23 mouse cellular contexts compared by ENCODE assay signal in genomic region chr13:93239561-93239960, GRCm38 (mm10). TPM values are rescaled to one million over a fixed set of nuclear protein-coding genes. Genes with fewer than 3 reads are reported as not detected.
DNase-seq lines count a peak whose midpoint lies in the region; ATAC-seq lines count a peak whose summit lies in the region.
"Had no signal": no experiment of that assay in that cellular context is flagged by ENCODE, and none has a peak within 500 bp of the region (broad histone marks: within the 10 kb centered on the region; RNA-seq: fewer than 3 reads in every experiment).

No protein-coding gene starts in this region.

- no peak overlapping the region for H3K9ac ChIP-seq in limb, embryonic 12.5 days (replicated peaks)
- no peak overlapping the region for H3K9ac ChIP-seq in liver, embryonic 15.5 days
- H3K9ac ChIP-seq: heart, embryonic 13.5 days; hindbrain, embryonic 14.5 days; limb, embryonic 13.5 days; lung, embryonic 15.5 days; midbrain, embryonic 13.5 days had no signal

- H3K4me2 ChIP-seq in limb, embryonic 12.5 days = 0 out of 2 replicates have a peak overlapping the region, but pooled peaks have one; percentile 6
- peak overlapping the region; percentile 52 for H3K4me2 ChIP-seq in liver, embryonic 15.5 days
- H3K4me2 ChIP-seq: hindbrain, embryonic 14.5 days; lung, embryonic 15.5 days; midbrain, embryonic 13.5 days had no signal

- no peaks in the 10 kb centered on the region for H3K36me3 ChIP-seq in limb, embryonic 12.5 days
- H3K36me3 ChIP-seq in limb, embryonic 10.5 days = no peaks in the 10 kb centered on the region
- no peaks in the 10 kb centered on the region for H3K36me3 ChIP-seq in liver, embryonic 15.5 days (replicated peaks)
- H3K36me3 ChIP-seq: embryonic facial prominence, embryonic 10.5 days; heart, embryonic 13.5 days; limb, embryonic 13.5 days; lung, embryonic 15.5 days; midbrain, embryonic 13.5 days had no signal

- no peaks in the 10 kb centered on the region for H3K9me3 ChIP-seq in limb, embryonic 12.5 days
- no peaks in the 10 kb centered on the region for H3K9me3 ChIP-seq in limb, embryonic 10.5 days (replicated peaks)
- H3K9me3 ChIP-seq in liver, embryonic 15.5 days (replicated peaks) = no peaks in the 10 kb centered on the region
- H3K9me3 ChIP-seq: embryonic facial prominence, embryonic 10.5 days; heart, embryonic 13.5 days; limb, embryonic 13.5 days; lung, embryonic 15.5 days; megakaryocyte, embryonic 14.5 days; midbrain, embryonic 13.5 days had no signal

- H3K27ac ChIP-seq in limb, embryonic 12.5 days = no peak overlapping the region
- H3K27ac ChIP-seq in limb, embryonic 10.5 days = no peak overlapping the region
- H3K27ac ChIP-seq in liver, embryonic 15.5 days (replicated peaks) = peak overlapping the region; percentile 75; the same call in 1 of the 2 replicates
- H3K27ac ChIP-seq: embryonic facial prominence, embryonic 10.5 days; heart, embryonic 13.5 days; hindbrain, embryonic 14.5 days; layer of hippocampus, adult 2 months; limb, embryonic 13.5 days; lung, embryonic 15.5 days; midbrain, embryonic 13.5 days had no signal

- H3K27me3 ChIP-seq in limb, embryonic 12.5 days = no peaks in the 10 kb centered on the region
- H3K27me3 ChIP-seq in limb, embryonic 10.5 days (ENCODE audit: low read depth, poor library complexity, severe bottlenecking) = no peaks in the 10 kb centered on the region
- H3K27me3 ChIP-seq in liver, embryonic 15.5 days = no peaks in the 10 kb centered on the region
- H3K27me3 ChIP-seq: heart, embryonic 13.5 days; limb, embryonic 13.5 days; lung, embryonic 15.5 days; megakaryocyte, embryonic 14.5 days; midbrain, embryonic 13.5 days had no signal

- H3K4me3 ChIP-seq in limb, embryonic 12.5 days (replicated peaks) = no peak overlapping the region
- no peak overlapping the region for H3K4me3 ChIP-seq in limb, embryonic 10.5 days
- peak overlapping the region; percentile 15 for H3K4me3 ChIP-seq in liver, embryonic 15.5 days (replicated peaks)
- H3K4me3 ChIP-seq: embryonic facial prominence, embryonic 10.5 days; heart, embryonic 13.5 days; layer of hippocampus, adult 2 months; limb, embryonic 13.5 days; lung, embryonic 15.5 days; megakaryocyte, embryonic 14.5 days; midbrain, embryonic 13.5 days had no signal

- no peaks in the 10 kb centered on the region for H3K4me1 ChIP-seq in limb, embryonic 12.5 days (replicated peaks)
- H3K4me1 ChIP-seq in limb, embryonic 10.5 days = peaks cover 8% of the 10 kb centered on the region
- H3K4me1 ChIP-seq in liver, embryonic 15.5 days (replicated peaks) = peaks cover 40% of the 10 kb centered on the region
- H3K4me1 ChIP-seq: limb, embryonic 13.5 days had no signal

- 52% methylated on average over 3 of the region's 7 CpGs for WGBS in limb, embryonic 12.5 days
- 49% methylated on average over 4 of the region's 7 CpGs for WGBS in limb, embryonic 10.5 days
- WGBS in liver, embryonic 15.5 days (ENCODE audit: insufficient replicate concordance) = 46% methylated on average over 5 of the region's 7 CpGs

- no peak for ATAC-seq in limb, embryonic 12.5 days (ENCODE audit: insufficient number of reproducible peaks, insufficient read depth, low FRiP score, low TSS enrichment, low read depth)
- ATAC-seq in liver, embryonic 15.5 days (ENCODE audit: insufficient read depth) = peak; percentile 59
- ATAC-seq: inflammation-experienced regulatory T-cells, adult 6 months; midbrain, embryonic 13.5 days had no signal

- peak; percentile 27 for DNase-seq in embryo, embryonic 10.5 days (ENCODE audit: low spot score)
- no peak for DNase-seq in embryo, embryonic 10 days (ENCODE audit: low spot score)
- no peak for DNase-seq in limb, embryonic 10.5 days (ENCODE audit: low spot score)
- no peak for DNase-seq in thymus, adult 18-20 months
- DNase-seq in gastrocnemius, adult 18-20 months (ENCODE audit: low spot score) = no peak
- DNase-seq: adrenal gland, postnatal 14 days; cerebellum, adult 9-10 months; kidney, adult 9 months; kidney, postnatal 25 days; lung, postnatal 36 days; right cerebral cortex, postnatal 25 days; thymus, postnatal 25 days had no signal

RNA-seq across cellular contexts. Expression of gene Tent2, which starts 47.4 kb away (rescaled TPM):
- 70.5 and 73.6 TPM in 2 replicates for polyA plus RNA-seq in limb, embryonic 12.5 days (2016; fragmentation: Nextera tagmentation; extraction: Ambion mirVana)
- 67.6 and 76.8 TPM in 2 replicates for polyA plus RNA-seq in limb, embryonic 10.5 days (2016; fragmentation: Nextera tagmentation; extraction: Ambion mirVana)
- polyA plus RNA-seq in liver, embryonic 15.5 days (2015; fragmentation: Nextera tagmentation; extraction: Ambion mirVana) = 31.7 and 33.8 TPM in 2 replicates
- total RNA-seq in gastrocnemius, adult 18-20 months (2021) = 10 to 100 TPM; 11.3 to 12.6 TPM

RNA-seq across cellular contexts. Expression of gene Homer1, which starts 59.9 kb away (rescaled TPM):
- 11.9 and 13.2 TPM in 2 replicates for polyA plus RNA-seq in limb, embryonic 12.5 days (2016; fragmentation: Nextera tagmentation; extraction: Ambion mirVana)
- polyA plus RNA-seq in limb, embryonic 10.5 days (2016; fragmentation: Nextera tagmentation; extraction: Ambion mirVana) = 9.2 and 9.6 TPM in 2 replicates
- polyA plus RNA-seq in liver, embryonic 15.5 days (2015; fragmentation: Nextera tagmentation; extraction: Ambion mirVana) = 2.3 and 2.4 TPM in 2 replicates
- total RNA-seq in gastrocnemius, adult 18-20 months (2021) = 100 to 1,000 TPM in 1 of 2 experiments, 10 to 100 TPM in 1; 99.8 to 110 TPM
